Mouse (Mus musculus): Measurements from ENCODE around the gene Prpf31.

Prpf31 gene

GRCm38 (mm10) chr7:3617242-3617995, 12.4 kb upstream of the Prpf31 start, which contains the start of gene Ndufa3:
TSS of gene Ndufa3 (plus strand) at chr7:3617373.
- peak; percentile 98 for ATAC-seq (ENCODE audit: insufficient number of reproducible peaks, low FRiP score, low TSS enrichment)

GRCm38 (mm10) chr7:3629030-3629429, 755 bp upstream of the Prpf31 start:
- ATAC-seq (ENCODE audit: insufficient number of reproducible peaks, low FRiP score, low TSS enrichment), result 0 out of 2 replicates have a peak, but pooled peaks have one; percentile 5

GRCm38 (mm10) chr7:3630478-3630815, 662 bp downstream of the Prpf31 start:
- ATAC-seq (ENCODE audit: insufficient number of reproducible peaks, low FRiP score, low TSS enrichment), result no peak

- no peak for ATAC-seq (ENCODE audit: insufficient number of reproducible peaks, low FRiP score, low TSS enrichment)
Observed at GRCm38 (mm10) chr7:3643412-3643811, 13.6 kb downstream of the Prpf31 start.

GRCm38 (mm10) chr7:3643843-3644242, 14.1 kb downstream of the Prpf31 start:
- no peak for ATAC-seq (ENCODE audit: insufficient number of reproducible peaks, low FRiP score, low TSS enrichment)

GRCm38 (mm10) chr7:3644348-3644671, 14.5 kb downstream of the Prpf31 start:
- ATAC-seq (ENCODE audit: insufficient number of reproducible peaks, low FRiP score, low TSS enrichment), result no peak

GRCm38 (mm10) chr7:3644672-3645487, 15.1 kb downstream of the Prpf31 start, which contains the start of gene Cnot3:
TSS of gene Cnot3 (plus strand) at chr7:3645268.
- ATAC-seq (ENCODE audit: insufficient number of reproducible peaks, low FRiP score, low TSS enrichment), result peak; percentile 96

GRCm38 (mm10) chr7:3645488-3646025, 15.8 kb downstream of the Prpf31 start:
- ATAC-seq (ENCODE audit: insufficient number of reproducible peaks, low FRiP score, low TSS enrichment), result 0 out of 2 replicates have a peak, but pooled peaks have one; percentile 1

GRCm38 (mm10) chr7:3646188-3646587, 16.4 kb downstream of the Prpf31 start:
- ATAC-seq (ENCODE audit: insufficient number of reproducible peaks, low FRiP score, low TSS enrichment), result no peak

GRCm38 (mm10) chr7:3646641-3647040, 16.9 kb downstream of the Prpf31 start:
- ATAC-seq (ENCODE audit: insufficient number of reproducible peaks, low FRiP score, low TSS enrichment), result no peak

GRCm38 (mm10) chr7:3656966-3657365, 27.2 kb downstream of the Prpf31 start:
- ATAC-seq (ENCODE audit: insufficient number of reproducible peaks, low FRiP score, low TSS enrichment), result no peak

GRCm38 (mm10) chr7:3658578-3658977, 28.8 kb downstream of the Prpf31 start:
- no peak for ATAC-seq (ENCODE audit: insufficient number of reproducible peaks, low FRiP score, low TSS enrichment)

GRCm38 (mm10) chr7:3664524-3665214, 34.9 kb downstream of the Prpf31 start:
- ATAC-seq (ENCODE audit: insufficient number of reproducible peaks, low FRiP score, low TSS enrichment), result no peak

- ATAC-seq (ENCODE audit: insufficient number of reproducible peaks, low FRiP score, low TSS enrichment), result peak; percentile 97
Observed at GRCm38 (mm10) chr7:3665215-3666114, 35.7 kb downstream of the Prpf31 start, which contains the start of gene Leng1. TSS of gene Leng1 (minus strand) at chr7:3665840.

GRCm38 (mm10) chr7:3666921-3667391, 37.2 kb downstream of the Prpf31 start:
- no peak for ATAC-seq (ENCODE audit: insufficient number of reproducible peaks, low FRiP score, low TSS enrichment)

- peak; percentile 78 for ATAC-seq (ENCODE audit: insufficient number of reproducible peaks, low FRiP score, low TSS enrichment)
Observed at GRCm38 (mm10) chr7:3674507-3675227, 44.9 kb downstream of the Prpf31 start.

- ATAC-seq (ENCODE audit: insufficient number of reproducible peaks, low FRiP score, low TSS enrichment), result no peak
Observed at GRCm38 (mm10) chr7:3675228-3675548, 45.4 kb downstream of the Prpf31 start.

- no peak for ATAC-seq (ENCODE audit: insufficient number of reproducible peaks, low FRiP score, low TSS enrichment)
Observed at GRCm38 (mm10) chr7:3676371-3676770, 46.6 kb downstream of the Prpf31 start.

GRCm38 (mm10) chr7:3677342-3677741, 47.6 kb downstream of the Prpf31 start, which contains the start of gene Tmc4:
TSS of gene Tmc4 (minus strand) at chr7:3677553.
- ATAC-seq (ENCODE audit: insufficient number of reproducible peaks, low FRiP score, low TSS enrichment), result no peak

Measured in cerebellum, adult (tissue).